Mouse (Mus musculus) heart, postnatal 0 days (tissue): ENCODE measurements around the gene Cops6.

Source experiments
- CTCF ChIP-seq: IDR thresholded peaks from 2 replicates; pipeline ENCODE4 v1.5.1; 2016; ENCODE audit warnings: antibody characterized with exemption, control low read depth, low read depth
- EP300 ChIP-seq: IDR thresholded peaks from 2 replicates; pipeline ENCODE4 v1.6.1; 2016; ENCODE audit warnings: antibody characterized with exemption, low read depth

GRCm38 (mm10) chr5:138137257-138137656, 23.6 kb upstream of the Cops6 start:
- no peak for TF ChIP-seq CTCF
- no peak for TF ChIP-seq EP300
